ENCODE assay signal across 32 mouse cellular contexts in genomic region chr3:155161842-155162241, GRCm38 (mm10).
"Had no signal": no experiment of that assay in that cellular context is flagged by ENCODE, and none has a peak within 500 bp of the region (broad histone marks: within the 10 kb centered on the region; RNA-seq: fewer than 3 reads in every experiment).

No protein-coding gene starts in this region.

- H3K9ac ChIP-seq: limb, embryonic 12.5 days; limb, embryonic 13.5 days; limb, embryonic 15.5 days; liver, embryonic 12.5 days; liver, embryonic 13.5 days; liver, embryonic 14.5 days; liver, embryonic 15.5 days; liver, postnatal 0 days; lung, embryonic 14.5 days; lung, embryonic 15.5 days; midbrain, embryonic 12.5 days; midbrain, embryonic 13.5 days; midbrain, embryonic 15.5 days; neural tube, embryonic 12.5 days had no signal

- ATAC-seq: liver, embryonic 12.5 days; liver, postnatal 0 days; lung, postnatal 0 days; midbrain, embryonic 13.5 days; midbrain, embryonic 15.5 days; midbrain, embryonic 16.5 days had no signal

- H3K4me2 ChIP-seq: limb, embryonic 12.5 days; limb, embryonic 13.5 days; limb, embryonic 15.5 days; liver, embryonic 11.5 days; liver, embryonic 12.5 days; liver, embryonic 13.5 days; liver, embryonic 15.5 days; lung, embryonic 14.5 days; lung, embryonic 15.5 days; midbrain, embryonic 11.5 days; midbrain, embryonic 12.5 days; midbrain, embryonic 13.5 days; midbrain, embryonic 15.5 days; neural tube, embryonic 12.5 days had no signal

- H3K36me3 ChIP-seq: limb, embryonic 10.5 days; limb, embryonic 12.5 days; limb, embryonic 13.5 days; limb, embryonic 15.5 days; liver, embryonic 12.5 days; liver, embryonic 13.5 days; liver, embryonic 15.5 days; lung, embryonic 15.5 days; midbrain, embryonic 10.5 days; midbrain, embryonic 12.5 days; midbrain, embryonic 13.5 days; midbrain, embryonic 15.5 days; neural tube, embryonic 12.5 days had no signal

- H3K27ac ChIP-seq: limb, embryonic 10.5 days; limb, embryonic 12.5 days; limb, embryonic 13.5 days; limb, embryonic 15.5 days; liver, embryonic 12.5 days; liver, embryonic 13.5 days; liver, embryonic 14.5 days; liver, embryonic 15.5 days; lung, embryonic 15.5 days; macrophage; midbrain, embryonic 10.5 days; midbrain, embryonic 12.5 days; midbrain, embryonic 13.5 days; midbrain, embryonic 15.5 days; neural tube, embryonic 12.5 days had no signal

- DNase-seq: left cerebral cortex, postnatal 4 days; liver; liver, embryonic 13.5 days; liver, postnatal 0 days; lung, adult 18-20 months; lung, adult 2 months; lung, embryonic 14.5 days; lung, postnatal 10 days; lung, postnatal 14 days; lung, postnatal 36 days; lung, postnatal 4 days; midbrain, embryonic 14.5 days had no signal

- H3K4me3 ChIP-seq: limb, embryonic 10.5 days; limb, embryonic 12.5 days; limb, embryonic 13.5 days; limb, embryonic 15.5 days; liver, embryonic 12.5 days; liver, embryonic 13.5 days; liver, embryonic 15.5 days; lung, embryonic 15.5 days; midbrain, embryonic 10.5 days; midbrain, embryonic 12.5 days; midbrain, embryonic 13.5 days; midbrain, embryonic 15.5 days; myocyte; neural tube, embryonic 12.5 days had no signal

- H3K27me3 ChIP-seq: limb, embryonic 12.5 days; limb, embryonic 13.5 days; limb, embryonic 15.5 days; liver, embryonic 12.5 days; liver, embryonic 13.5 days; liver, embryonic 15.5 days; lung, embryonic 15.5 days; megakaryocyte, embryonic 14.5 days; midbrain, embryonic 12.5 days; midbrain, embryonic 13.5 days; midbrain, embryonic 15.5 days; neural tube, embryonic 12.5 days had no signal

- H3K4me1 ChIP-seq: limb, embryonic 10.5 days; limb, embryonic 12.5 days; limb, embryonic 13.5 days; limb, embryonic 15.5 days; liver, embryonic 12.5 days; liver, embryonic 13.5 days; liver, embryonic 15.5 days; lung, embryonic 15.5 days; megakaryocyte, embryonic 14.5 days; midbrain, embryonic 10.5 days; midbrain, embryonic 12.5 days; midbrain, embryonic 13.5 days; midbrain, embryonic 15.5 days; neural tube, embryonic 12.5 days had no signal

- H3K9me3 ChIP-seq: limb, embryonic 10.5 days; limb, embryonic 12.5 days; limb, embryonic 15.5 days; liver, embryonic 13.5 days; liver, embryonic 15.5 days; lung, embryonic 15.5 days; midbrain, embryonic 13.5 days; midbrain, embryonic 15.5 days; neural tube, embryonic 12.5 days had no signal
